Mouse (Mus musculus): ENCODE results near the gene Adh6a. TPM values are rescaled to one million over a fixed set of nuclear protein-coding genes. Genes with fewer than 3 reads are reported as not detected.

The Adh6a gene
- under 1 TPM in 1 of 2 experiments, not detected in 1; 0.50 TPM for polyA plus RNA-seq (2017; shearing (Covaris generic))

DNA sequence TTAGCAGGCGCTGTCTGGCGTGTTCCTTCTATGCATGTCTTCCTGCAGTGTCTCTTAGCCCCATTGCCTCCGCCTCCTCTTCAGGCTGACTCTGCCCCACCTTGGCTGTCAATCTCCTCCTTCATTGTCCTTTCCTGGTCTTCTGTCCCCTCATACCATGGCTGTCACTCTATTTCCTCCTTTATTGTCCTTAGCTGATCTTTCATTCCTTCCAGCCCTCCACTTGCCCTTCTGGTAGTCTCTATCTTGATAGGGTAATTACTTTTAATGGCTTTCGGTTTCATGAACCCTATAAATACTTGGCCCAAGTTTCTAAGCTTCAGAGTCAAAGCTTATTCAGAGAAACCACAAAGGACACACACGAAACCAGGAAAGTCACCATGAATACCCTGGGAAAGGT is at the start of gene Adh6a:
TSS of gene Adh6a (plus strand) at position 322 of the 400 bp plus-strand sequence.

DNA sequence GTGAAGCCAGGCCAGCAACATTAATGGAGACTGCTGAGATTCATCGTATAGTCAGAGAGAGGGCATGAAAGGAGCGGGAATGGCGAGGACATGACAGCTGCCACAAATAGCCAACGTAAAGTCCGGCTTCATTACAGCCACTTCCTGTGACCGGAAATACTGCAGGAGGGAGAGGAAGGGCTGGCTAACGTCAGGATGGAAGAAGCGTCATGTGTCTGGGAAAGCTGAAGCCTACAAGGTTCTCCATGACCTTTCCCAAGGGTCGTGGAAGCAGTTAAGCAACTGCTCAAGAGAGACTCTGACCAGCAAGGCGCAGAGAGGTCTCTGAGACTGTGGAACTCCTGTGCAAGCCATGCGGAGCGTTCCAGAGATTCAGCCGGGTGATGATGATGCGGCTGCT is 28.4 kb downstream of the Adh6a start, which contains the start of gene Adh6b:
TSS of gene Adh6b (plus strand) at position 305 of the 400 bp plus-strand sequence.

Other genes with a start within 250 kb of the Adh6a start
- gene 1110002E22Rik, start 248.2 kb upstream of the Adh6a start, polyA plus RNA-seq (2017; shearing (Covaris generic)), result under 1 TPM in 1 of 2 experiments, not detected in 1; 0.04 TPM
- gene Gm5105, start 245.9 kb upstream of the Adh6a start, polyA plus RNA-seq (2017; shearing (Covaris generic)), result under 1 TPM in 1 of 2 experiments, not detected in 1; 0.12 TPM
- 1 to 10 TPM; 6.0 to 8.1 TPM for gene Trmt10a, start 169.8 kb upstream of the Adh6a start, polyA plus RNA-seq (2017; shearing (Covaris generic))
- gene Mttp, start 168.3 kb upstream of the Adh6a start, polyA plus RNA-seq (2017; shearing (Covaris generic)), result 1 to 10 TPM; 5.2 to 5.4 TPM
- 1 to 10 TPM in 1 of 2 experiments, not detected in 1; 1.2 TPM for gene 4930579F01Rik, start 119.5 kb upstream of the Adh6a start, polyA plus RNA-seq (2017; shearing (Covaris generic))
- gene Adh7, start 95.5 kb upstream of the Adh6a start, polyA plus RNA-seq (2017; shearing (Covaris generic)), result under 1 TPM in 1 of 2 experiments, not detected in 1; 0.84 TPM
- 1 to 10 TPM; 3.9 to 7.1 TPM for gene Adh1, start 52.3 kb upstream of the Adh6a start, polyA plus RNA-seq (2017; shearing (Covaris generic))
- gene Adh6b, start 28.5 kb downstream of the Adh6a start, polyA plus RNA-seq (2017; shearing (Covaris generic)), result under 1 TPM in 1 of 2 experiments, not detected in 1; 0.11 TPM
- not detected for gene Adh4, start 102.2 kb downstream of the Adh6a start, polyA plus RNA-seq (2017; shearing (Covaris generic))
- 100 to 1,000 TPM; 126 to 168 TPM for gene Adh5, start 129.8 kb downstream of the Adh6a start, polyA plus RNA-seq (2017; shearing (Covaris generic))
- 10 to 100 TPM; 39.0 to 39.1 TPM for gene Metap1, start 176.2 kb downstream of the Adh6a start, polyA plus RNA-seq (2017; shearing (Covaris generic))
- 100 to 1,000 TPM; 185 to 207 TPM for gene Eif4e, start 212.9 kb downstream of the Adh6a start, polyA plus RNA-seq (2017; shearing (Covaris generic))

Measured in inflammation-experienced regulatory T-cells (primary cell).